In the genomic region with DNA sequence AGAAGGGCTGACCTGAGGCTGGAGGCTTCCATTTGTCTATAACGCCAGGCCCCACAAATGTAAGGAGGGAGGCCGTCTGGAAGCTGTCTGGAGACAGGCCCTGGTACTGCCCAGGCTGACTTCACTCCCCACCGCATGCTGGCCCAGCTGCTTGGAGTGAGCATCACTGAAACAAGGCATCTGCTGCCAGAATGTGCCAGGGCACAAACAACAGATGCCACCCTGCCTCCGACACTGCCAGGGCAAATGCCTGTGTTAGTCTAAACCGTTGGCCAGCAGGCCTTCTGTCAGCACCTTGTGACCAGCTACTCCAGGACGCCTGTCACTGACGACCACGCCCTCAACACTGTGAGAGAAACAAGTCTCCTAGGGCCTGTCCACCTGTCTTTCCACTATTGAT, we compare ENCODE assay signal across 18 mouse cellular contexts. TPM values are rescaled to one million over a fixed set of nuclear protein-coding genes. Genes with fewer than 3 reads are reported as not detected.
DNase-seq lines count a peak whose midpoint lies in the region; ATAC-seq and TF ChIP-seq lines count a peak whose summit lies in the region.
"Had no signal": no experiment of that assay in that cellular context is flagged by ENCODE, and none has a peak within 500 bp of the region (broad histone marks: within the 10 kb centered on the region; RNA-seq: fewer than 3 reads in every experiment).

No protein-coding gene starts in this region.

- H3K4me2 ChIP-seq in hindbrain, embryonic 15.5 days: no peak overlapping the region
- no peak overlapping the region for H3K4me2 ChIP-seq in liver, postnatal 0 days (ENCODE audit: low read depth, low read length)
- H3K4me2 ChIP-seq: kidney, embryonic 15.5 days; liver, embryonic 11.5 days; midbrain, embryonic 12.5 days; neural tube, embryonic 13.5 days had no signal

- no peak for TF ChIP-seq CTCF in liver, postnatal 0 days (IDR thresholded peaks at IDR 0.05; ENCODE audit: low read depth)

- H3K27me3 ChIP-seq in hindbrain, embryonic 15.5 days: no peaks in the 10 kb centered on the region
- H3K27me3 ChIP-seq in liver, postnatal 0 days (ENCODE audit: insufficient read depth, low read length): no peaks in the 10 kb centered on the region
- H3K27me3 ChIP-seq: CH12.LX; kidney, embryonic 15.5 days; neural tube, embryonic 13.5 days had no signal

- peak; percentile 72; the same call in 1 of the 2 replicates for ATAC-seq in hindbrain, embryonic 15.5 days (ENCODE audit: low FRiP score, low read depth)
- no peak for ATAC-seq in liver, postnatal 0 days
- no peak for ATAC-seq in megakaryocyte progenitor cell, adult 5-6 weeks (replicated peaks; ENCODE audit: poor library complexity)

- H3K36me3 ChIP-seq in hindbrain, embryonic 15.5 days: no peaks in the 10 kb centered on the region
- H3K36me3 ChIP-seq in liver, postnatal 0 days (replicated peaks; ENCODE audit: insufficient read depth, low read length): no peaks in the 10 kb centered on the region
- H3K36me3 ChIP-seq: kidney, embryonic 15.5 days; midbrain, embryonic 12.5 days; neural tube, embryonic 13.5 days had no signal

- 72% methylated on average over 8 of the region's 8 CpGs for WGBS in hindbrain, embryonic 15.5 days
- 76% methylated on average over 8 of the region's 8 CpGs for WGBS in liver, postnatal 0 days (ENCODE audit: insufficient replicate concordance)

- peak; percentile 63 for DNase-seq in layer of hippocampus, adult 9-11 months
- no peak for DNase-seq in layer of hippocampus, postnatal 25 days (ENCODE audit: extremely low spot score in 1 of 2, low spot score in 1 of 2)
- peak; percentile 45 for DNase-seq in cerebellum, adult 11 months
- peak; percentile 65 for DNase-seq in cerebellum, adult 9-10 months
- no peak for DNase-seq in liver, postnatal 0 days
- no peak for DNase-seq in kidney, postnatal 4 days
- DNase-seq: adrenal gland, adult 2 months; heart, postnatal 4 days; lung, postnatal 10 days; thymus, adult 2 months had no signal

- no peak overlapping the region for H3K9ac ChIP-seq in hindbrain, embryonic 15.5 days
- H3K9ac ChIP-seq in liver, postnatal 0 days (replicated peaks): no peak overlapping the region
- H3K9ac ChIP-seq: kidney, embryonic 15.5 days; midbrain, embryonic 12.5 days; neural tube, embryonic 13.5 days had no signal

- H3K9me3 ChIP-seq in hindbrain, embryonic 15.5 days: no peaks in the 10 kb centered on the region
- no peaks in the 10 kb centered on the region for H3K9me3 ChIP-seq in liver, postnatal 0 days (ENCODE audit: low read length)
- H3K9me3 ChIP-seq: kidney, embryonic 15.5 days; midbrain, embryonic 12.5 days; neural tube, embryonic 13.5 days had no signal

- TF ChIP-seq EP300 in liver, postnatal 0 days (IDR thresholded peaks at IDR 0.05; ENCODE audit: low read depth): no peak

- no peaks in the 10 kb centered on the region for H3K4me1 ChIP-seq in hindbrain, embryonic 15.5 days (replicated peaks)
- no peaks in the 10 kb centered on the region for H3K4me1 ChIP-seq in liver, postnatal 0 days (ENCODE audit: insufficient read depth)
- H3K4me1 ChIP-seq: neural tube, embryonic 13.5 days had no signal

- H3K27ac ChIP-seq in hindbrain, embryonic 15.5 days (replicated peaks): no peak overlapping the region
- H3K27ac ChIP-seq in liver, postnatal 0 days (ENCODE audit: low read depth): no peak overlapping the region
- H3K27ac ChIP-seq: kidney, embryonic 15.5 days; midbrain, embryonic 12.5 days; neural tube, embryonic 13.5 days had no signal

- H3K4me3 ChIP-seq in hindbrain, embryonic 15.5 days: no peak overlapping the region
- no peak overlapping the region for H3K4me3 ChIP-seq in liver, postnatal 0 days (ENCODE audit: low read depth, low read length)
- H3K4me3 ChIP-seq: kidney, embryonic 15.5 days; midbrain, embryonic 12.5 days; neural tube, embryonic 13.5 days had no signal

RNA-seq across cellular contexts. Expression of a gene that starts 29.8 kb away (rescaled TPM):
- total RNA-seq in layer of hippocampus, postnatal 25 days (2021): under 1 TPM; 0.80 to 0.94 TPM
- polyA plus RNA-seq in hindbrain, embryonic 15.5 days (2015; fragmentation: Nextera tagmentation; extraction: Ambion mirVana): not detected in 2 replicates
- not detected in 2 replicates for polyA plus RNA-seq in liver, postnatal 0 days (2015; fragmentation: Nextera tagmentation; extraction: Ambion mirVana)
- total RNA-seq in megakaryocyte progenitor cell, adult 5-6 weeks (2015): not detected in 2 replicates
- total RNA-seq in megakaryocyte progenitor cell, adult 5-6 weeks (2017): not detected in 2 replicates
- total RNA-seq: adrenal gland, adult 2 months; CH12.LX; heart, postnatal 4 days had no signal
- polyA plus RNA-seq: adrenal gland, adult 2 months; embryonic facial prominence, embryonic 11.5 days; kidney, embryonic 15.5 days; liver, embryonic 11.5 days; midbrain, embryonic 12.5 days; neural tube, embryonic 13.5 days; thymus, adult 2 months had no signal

Comparison
In these comparisons a context has a peak if more than half of its experiments do, and no peak if none do; other contexts are left out.
1. DNase-seq: peak in layer of hippocampus, adult 9-11 months (single experiment), cerebellum, adult 11 months (single experiment) and cerebellum, adult 9-10 months (single experiment); none in layer of hippocampus, postnatal 25 days (0 of 2), liver, postnatal 0 days (single experiment) and kidney, postnatal 4 days (0 of 2).